Mouse (Mus musculus): ENCODE data around the gene Tcf20. TPM values are rescaled to one million over a fixed set of nuclear protein-coding genes. Genes with fewer than 3 reads are reported as not detected.
"Not testable (repeated sequence)": the region's sequence is repeated elsewhere in the genome, so short reads cannot be mapped to it uniquely, and the experiment has no call there.

Tcf20 gene
- total RNA-seq, 2 experiments from 2014 or later, result 33.2 to 36.0 TPM

GRCm38 (mm10) chr15:82814806-82815205 lies 172.9 kb downstream of the Tcf20 start:
- DNase-seq (ENCODE audit: low spot score), result peak; percentile 52

GRCm38 (mm10) chr15:82814321-82814720 lies 173.4 kb downstream of the Tcf20 start:
- DNase-seq (ENCODE audit: low spot score), result no peak

- no peak for DNase-seq (ENCODE audit: low spot score)
Observed at GRCm38 (mm10) chr15:82810556-82810955, 177.1 kb downstream of the Tcf20 start.

DNA sequence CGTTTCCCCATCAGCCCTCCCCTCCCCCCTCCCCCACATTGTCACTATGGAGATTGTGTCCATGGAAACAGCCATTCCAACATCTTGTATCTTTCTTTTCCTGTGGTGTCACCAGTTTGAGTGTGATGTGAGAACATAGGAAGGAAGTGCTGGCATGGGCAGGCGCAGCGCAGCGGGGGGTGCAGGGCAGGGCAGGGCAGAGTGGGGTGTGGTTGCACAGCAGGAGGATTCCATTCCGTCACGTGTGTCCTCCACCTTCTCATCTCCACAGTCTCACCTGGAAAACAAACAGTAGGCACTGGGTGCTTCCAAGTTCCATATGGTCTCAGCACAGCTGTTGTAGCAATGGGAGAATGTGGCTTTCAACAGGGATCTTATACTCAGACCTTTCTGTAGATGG lies 178.2 kb downstream of the Tcf20 start:
- no peak for DNase-seq (ENCODE audit: low spot score)

DNA sequence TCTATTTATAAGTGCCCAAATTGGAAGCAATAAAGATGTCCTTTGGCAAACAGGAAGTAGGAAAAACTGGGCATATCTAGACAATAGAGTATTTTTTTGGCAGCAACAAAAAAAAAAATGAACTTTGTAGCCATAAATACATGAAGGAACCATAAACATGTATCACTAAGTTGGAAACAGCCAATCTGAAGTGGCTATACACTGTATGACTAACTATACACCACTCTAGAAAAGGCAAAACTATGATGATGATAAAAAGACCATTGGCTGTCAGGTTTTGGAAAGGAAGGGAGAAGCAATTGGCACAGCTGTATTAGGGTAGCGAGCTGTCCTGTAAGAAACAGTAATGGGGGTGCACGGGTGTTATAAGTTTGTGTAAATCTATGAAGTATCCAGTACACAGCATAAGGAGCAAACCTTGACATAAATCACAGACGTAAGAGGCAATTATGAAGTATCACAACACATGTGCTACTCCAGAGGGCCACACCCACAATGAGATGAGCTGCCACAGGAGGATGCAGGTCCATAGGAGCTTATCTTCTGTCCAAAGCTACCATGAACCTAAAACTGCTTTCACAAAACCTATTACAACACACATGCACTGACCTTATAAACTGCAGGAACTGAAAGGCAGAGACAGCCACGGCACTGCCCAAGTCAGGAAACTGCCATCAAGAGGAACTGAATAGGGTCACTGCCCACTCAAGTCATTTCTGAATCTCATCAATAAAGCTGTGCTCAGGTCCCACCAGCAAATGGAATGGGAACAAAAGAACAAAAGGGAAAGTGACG lies 180.5 kb downstream of the Tcf20 start:
- DNase-seq (ENCODE audit: low spot score), result no peak

- peak; percentile 79 for DNase-seq (ENCODE audit: low spot score)
Observed at GRCm38 (mm10) chr15:82804708-82805639, 182.7 kb downstream of the Tcf20 start.

GRCm38 (mm10) chr15:82795936-82796440 lies 191.7 kb downstream of the Tcf20 start:
- DNase-seq (ENCODE audit: low spot score), result no peak

DNA sequence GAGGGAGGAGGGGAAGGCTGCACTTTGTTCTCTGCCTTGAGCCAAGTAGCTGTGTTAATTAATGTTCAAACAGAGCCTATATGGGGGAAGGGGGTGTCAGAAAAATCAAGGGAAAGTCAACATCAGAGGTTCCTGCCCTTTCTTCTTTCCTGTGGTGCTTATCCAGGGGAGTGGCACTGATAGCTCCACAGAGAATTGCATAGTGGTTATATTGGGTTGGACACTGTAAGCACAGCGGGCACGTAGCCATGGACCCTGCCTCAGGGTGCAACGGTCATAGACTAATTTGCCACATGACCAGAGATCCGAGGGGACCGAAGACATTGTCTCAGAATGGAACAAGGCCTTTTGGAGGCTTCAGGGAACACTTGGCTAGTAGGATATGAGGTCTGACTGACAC lies 193.4 kb downstream of the Tcf20 start, which contains the start of gene Cyp2d26:
Gene Cyp2d26 (minus strand): TSS at position 18 of the 400 bp plus-strand sequence.
- DNase-seq (ENCODE audit: low spot score), result no peak

- no peak for DNase-seq (ENCODE audit: low spot score)
Observed at GRCm38 (mm10) chr15:82793868-82794267, 193.8 kb downstream of the Tcf20 start.

DNA sequence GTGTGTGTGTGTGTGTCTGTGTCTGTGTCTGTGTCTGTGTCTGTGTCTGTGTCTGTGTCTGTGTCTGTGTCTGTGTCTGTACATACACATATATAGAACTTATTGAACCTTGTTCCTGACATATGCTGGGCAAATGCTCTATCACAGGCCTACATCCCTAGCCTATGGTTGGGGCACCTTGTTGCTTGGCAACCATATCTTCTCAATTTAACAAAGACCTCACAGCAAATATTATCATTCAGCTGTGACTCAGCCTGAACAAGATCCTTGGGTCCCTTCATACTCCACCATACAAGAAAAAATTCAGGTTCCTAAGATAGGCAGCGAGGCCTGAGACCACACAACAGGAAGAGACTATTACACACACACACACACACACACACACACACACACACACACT lies 194.2 kb downstream of the Tcf20 start:
- no peak for DNase-seq (ENCODE audit: low spot score)

DNA sequence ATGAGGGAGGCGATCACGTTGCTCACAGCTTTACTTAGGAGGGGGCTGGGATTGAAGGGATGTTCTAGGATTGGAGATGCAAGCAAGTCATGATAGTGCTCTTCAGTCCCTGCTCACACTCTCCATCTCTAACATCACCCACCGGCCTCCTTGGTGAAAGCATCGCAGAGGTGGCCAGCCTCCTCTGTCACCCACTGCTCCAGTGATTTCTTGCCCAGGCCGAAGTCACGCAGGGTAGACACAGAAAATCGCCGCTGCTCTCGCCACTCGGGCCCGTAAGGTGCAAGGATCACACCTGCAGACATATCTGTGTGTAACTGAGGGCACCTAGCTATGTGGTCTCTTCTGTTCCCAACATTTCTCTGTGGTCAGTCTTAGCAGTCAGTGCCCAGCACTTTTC lies 195.1 kb downstream of the Tcf20 start:
- no peak for DNase-seq (ENCODE audit: low spot score)

DNA sequence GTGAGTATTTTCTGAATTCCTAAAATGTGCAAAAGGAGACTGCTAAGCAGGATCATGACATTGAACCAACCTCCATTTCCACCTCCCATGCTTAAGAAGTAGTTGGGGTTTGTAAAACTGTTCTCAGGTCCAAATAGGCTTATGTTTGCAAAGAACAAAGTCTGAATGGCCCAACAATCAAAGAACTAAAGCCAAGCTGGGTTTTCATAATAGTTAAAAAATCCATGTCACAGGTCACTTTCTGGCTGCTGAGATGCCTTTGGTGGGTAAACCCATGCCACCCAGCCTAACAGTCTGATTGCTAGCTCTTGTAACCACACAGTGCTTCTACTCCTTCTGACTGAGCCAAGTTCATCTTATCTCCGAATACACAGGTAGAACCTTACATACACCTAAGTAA lies 203.1 kb downstream of the Tcf20 start:
- no peak for DNase-seq (ENCODE audit: low spot score)

DNA sequence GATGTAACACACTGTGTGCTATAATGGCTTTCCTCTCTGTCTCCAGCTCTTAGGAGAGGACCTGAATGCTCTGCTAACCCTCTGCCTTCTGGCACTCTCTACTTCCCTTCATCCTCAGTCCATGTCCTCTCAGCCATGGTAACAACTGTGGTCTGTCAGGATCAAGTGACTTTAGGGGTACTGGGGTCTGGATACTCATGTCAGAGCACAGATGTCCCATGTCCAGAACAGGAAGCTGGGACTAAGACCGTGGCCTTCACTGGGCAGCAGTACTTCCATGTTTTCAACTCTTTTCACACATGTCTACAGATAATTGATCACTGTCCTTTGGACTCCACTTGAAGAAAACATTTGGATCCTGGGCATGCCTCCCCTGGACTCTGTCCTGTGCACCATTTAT lies 203.9 kb downstream of the Tcf20 start:
- no peak for DNase-seq (ENCODE audit: low spot score)

DNA sequence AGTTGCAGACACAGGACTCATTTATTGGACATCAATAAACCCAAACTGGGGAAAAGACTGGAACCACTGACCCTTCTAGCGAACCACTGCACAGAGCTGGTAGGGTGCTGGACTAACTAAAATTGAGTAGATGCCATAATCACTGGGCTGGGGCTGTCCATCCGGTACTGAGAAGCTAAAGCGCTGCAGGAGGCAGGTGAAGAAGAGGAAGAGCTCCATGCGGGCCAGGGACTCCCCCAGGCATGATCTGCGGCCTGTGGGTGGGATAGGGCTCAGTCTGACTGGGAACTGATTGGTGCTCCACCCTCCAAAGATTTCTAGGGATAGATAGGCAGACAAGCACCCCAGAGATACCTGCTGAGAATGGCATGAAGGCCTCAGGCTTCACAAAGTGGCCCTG lies 209.8 kb downstream of the Tcf20 start:
- not testable (repeated sequence) for DNase-seq (ENCODE audit: low spot score)

GRCm38 (mm10) chr15:82765943-82766342 lies 221.7 kb downstream of the Tcf20 start:
- DNase-seq (ENCODE audit: low spot score), result no peak

GRCm38 (mm10) chr15:82764881-82765280 lies 222.8 kb downstream of the Tcf20 start:
- DNase-seq (ENCODE audit: low spot score), result no peak

DNA sequence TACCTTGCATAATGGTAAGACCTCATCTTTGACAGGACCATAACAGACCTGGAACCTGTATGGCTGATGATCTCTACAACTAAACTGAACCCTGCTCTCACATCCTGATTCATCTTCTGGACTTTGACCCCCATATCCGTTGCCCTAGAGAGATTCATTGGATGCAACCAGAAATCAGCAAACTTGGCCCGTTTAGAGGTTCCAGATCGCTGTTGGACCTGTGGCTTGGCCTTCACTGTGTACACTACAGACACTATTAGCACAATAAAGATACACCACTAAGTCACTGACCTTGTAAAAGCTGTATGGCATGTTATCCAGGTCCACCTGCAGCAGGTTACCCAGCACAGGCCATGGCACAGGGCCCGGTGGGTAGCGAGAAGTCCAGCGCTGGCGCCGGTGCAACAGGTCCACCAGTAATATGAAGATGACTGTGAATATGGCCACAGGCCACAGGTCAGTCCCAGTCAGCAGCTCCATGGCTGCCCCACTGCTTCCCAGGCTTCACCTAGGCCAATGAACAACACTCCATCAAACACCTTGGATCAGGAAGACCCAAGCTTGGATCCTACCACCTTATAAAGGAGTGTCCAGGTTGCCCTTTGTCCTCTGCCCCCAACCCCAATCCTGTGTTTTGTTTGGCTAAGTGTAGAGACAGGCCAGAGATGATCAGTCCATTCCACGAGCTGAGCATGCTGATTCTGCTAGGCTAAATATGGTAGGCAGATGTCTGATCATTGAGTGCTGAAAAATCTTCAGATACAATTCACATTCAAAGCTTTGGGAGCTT lies 223.8 kb downstream of the Tcf20 start, which contains the start of gene Cyp2d40:
Gene Cyp2d40 (minus strand): TSS at position 553 of the 790 bp plus-strand sequence.
- no peak for DNase-seq (ENCODE audit: low spot score)

All from gastrocnemius, adult 18-20 months (tissue).